Mouse (Mus musculus) mouse embryonic stem cell (cell line): ENCODE measurements around the gene March1.

Experiments used
- in situ Hi-C, 2 experiments: fragments of 300-500 bp; cut with MboI; formaldehyde crosslinking; loops; 1 replicate in 1 of 2; 3 replicates in 1 of 2; pipeline ENCODE4 v1.14.3; 2019 to 2020; ENCODE audit warnings: low sequenced_read_pairs in 2 of 2, low pct_unique_long_range_greater_than_20kb in 1 of 2, mixed read lengths in 1 of 2; ENCODE audit not compliant: unreplicated experiment in 1 of 2

March1 gene

GRCm38 (mm10) chr8:66445351-66445750, 827.7 kb downstream of the March1 start:
- in situ Hi-C loops, result loop anchor here in 1 of 2 experiments (25.0 kb wide), 1 partner anchor 1008 kb away; no protein-coding TSS in a partner anchor

- in situ Hi-C loops, result no loop called here
Observed at GRCm38 (mm10) chr8:66450691-66451090, 833.0 kb downstream of the March1 start.

- in situ Hi-C loops, result no loop called here
Observed at GRCm38 (mm10) chr8:66457057-66457456, 839.4 kb downstream of the March1 start.

GRCm38 (mm10) chr8:66469821-66470220, 852.1 kb downstream of the March1 start:
- in situ Hi-C loops, result no loop called here

GRCm38 (mm10) chr8:66476880-66477279, 859.2 kb downstream of the March1 start:
- in situ Hi-C loops, result loop anchor here in 1 of 2 experiments (25.0 kb wide), 1 partner anchor 1340 kb away; the partner anchor contains the start of gene BC030870

GRCm38 (mm10) chr8:66486084-66486763, 868.5 kb downstream of the March1 start, which contains the start of gene Tma16:
Tma16 (minus strand) TSS chr8:66486530.
- in situ Hi-C loops, result loop anchor here in 1 of 2 experiments (25.0 kb wide), 1 partner anchor 1349 kb away; the partner anchor contains the start of gene BC030870

- in situ Hi-C loops, result loop anchor here in 1 of 2 experiments (25.0 kb wide), 1 partner anchor 1351 kb away; the partner anchor contains the start of gene BC030870
Observed at GRCm38 (mm10) chr8:66488556-66488955, 870.9 kb downstream of the March1 start.

GRCm38 (mm10) chr8:66490624-66491023, 872.9 kb downstream of the March1 start:
- in situ Hi-C loops, result loop anchor here in 1 of 2 experiments (25.0 kb wide), 1 partner anchor 1353 kb away; the partner anchor contains the start of gene BC030870

GRCm38 (mm10) chr8:66494496-66494895, 876.8 kb downstream of the March1 start:
- in situ Hi-C loops, result loop anchor here in 1 of 2 experiments (25.0 kb wide), 1 partner anchor 1357 kb away; the partner anchor contains the start of gene BC030870

- in situ Hi-C loops, result loop anchor here in 1 of 2 experiments (25.0 kb wide), 1 partner anchor 1358 kb away; the partner anchor contains the start of gene BC030870
Observed at GRCm38 (mm10) chr8:66495726-66496125, 878.0 kb downstream of the March1 start.

GRCm38 (mm10) chr8:66496998-66497577, 879.4 kb downstream of the March1 start:
- in situ Hi-C loops, result loop anchor here in 1 of 2 experiments (25.0 kb wide), 1 partner anchor 1360 kb away; the partner anchor contains the start of gene BC030870

GRCm38 (mm10) chr8:66503381-66503780, 885.7 kb downstream of the March1 start:
- in situ Hi-C loops, result no loop called here

GRCm38 (mm10) chr8:66511537-66511936, 893.8 kb downstream of the March1 start, which contains the start of gene Tktl2:
Tktl2 (plus strand) TSS chr8:66511756.
- in situ Hi-C loops, result no loop called here

- in situ Hi-C loops, result no loop called here
Observed at GRCm38 (mm10) chr8:66519149-66519548, 901.4 kb downstream of the March1 start.

GRCm38 (mm10) chr8:66520576-66520975, 902.9 kb downstream of the March1 start:
- in situ Hi-C loops, result no loop called here
